In the genomic region with DNA sequence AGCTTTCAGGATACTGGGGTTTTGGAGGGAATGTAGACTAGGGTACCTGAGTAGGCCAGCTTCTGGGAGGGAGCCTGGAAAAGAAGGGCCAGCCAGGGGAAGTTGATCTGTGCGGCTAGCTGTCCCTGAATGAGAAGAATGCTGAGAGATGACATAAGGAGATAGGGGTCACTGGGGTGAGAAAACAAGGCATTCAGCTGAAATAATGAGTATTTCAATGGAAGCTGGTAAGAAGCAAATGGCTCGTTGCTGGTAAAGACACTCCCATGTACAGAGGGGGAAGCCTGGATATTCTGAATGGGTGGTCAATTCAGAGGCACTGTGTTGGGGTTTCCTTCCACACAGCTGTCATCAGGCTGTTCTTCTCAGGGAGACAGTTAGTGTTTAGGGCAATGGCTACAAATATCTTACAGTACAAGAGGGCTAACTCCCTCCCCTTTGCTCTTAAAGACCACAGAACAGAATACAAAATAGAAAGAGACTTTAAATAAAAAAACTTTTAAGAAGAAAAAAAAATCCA, we compare ENCODE assay signal across 28 mouse cellular contexts. TPM values are rescaled to one million over a fixed set of nuclear protein-coding genes. Genes with fewer than 3 reads are reported as not detected.
DNase-seq lines count a peak whose midpoint lies in the region; ATAC-seq and TF ChIP-seq lines count a peak whose summit lies in the region.
"Had no signal": no experiment of that assay in that cellular context is flagged by ENCODE, and none has a peak within 500 bp of the region (broad histone marks: within the 10 kb centered on the region; RNA-seq: fewer than 3 reads in every experiment).

No protein-coding gene starts in this region.

- no peak for ATAC-seq in intestine, embryonic 14.5 days (replicated peaks; ENCODE audit: low FRiP score, low TSS enrichment, low read depth)
- no peak for ATAC-seq in intestine, embryonic 15.5 days
- no peak for ATAC-seq in stomach, embryonic 14.5 days (ENCODE audit: insufficient number of reproducible peaks, insufficient read depth, low FRiP score, low read depth)
- no peak for ATAC-seq in stomach, postnatal 0 days (ENCODE audit: low FRiP score, low TSS enrichment)
- ATAC-seq in embryonic facial prominence, embryonic 15.5 days (ENCODE audit: insufficient number of reproducible peaks, low FRiP score, low TSS enrichment, low read depth): no peak
- ATAC-seq: forebrain, embryonic 16.5 days; inflammation-experienced regulatory T-cells, adult 6 months; liver, embryonic 12.5 days had no signal

- no peak overlapping the region for H3K4me3 ChIP-seq in intestine, embryonic 14.5 days (ENCODE audit: low read depth, low read length)
- H3K4me3 ChIP-seq in intestine, embryonic 15.5 days (replicated peaks): no peak overlapping the region
- no peak overlapping the region for H3K4me3 ChIP-seq in stomach, embryonic 14.5 days (ENCODE audit: low read depth, low read length)
- no peak overlapping the region for H3K4me3 ChIP-seq in stomach, postnatal 0 days (ENCODE audit: low read depth, low read length)
- H3K4me3 ChIP-seq in embryonic facial prominence, embryonic 15.5 days (replicated peaks): no peak overlapping the region
- H3K4me3 ChIP-seq: erythroblast, embryonic 14.5 days; heart, embryonic 12.5 days; hindbrain, embryonic 12.5 days; limb, embryonic 12.5 days; liver, embryonic 12.5 days; midbrain, embryonic 12.5 days had no signal

- no peak for DNase-seq in intestine, embryonic 14.5 days (ENCODE audit: low spot score)
- DNase-seq in stomach, postnatal 0 days (ENCODE audit: low spot score): no peak
- no peak for DNase-seq in cerebellum, postnatal 25 days
- DNase-seq in thymus, postnatal 36 days: no peak
- DNase-seq: adrenal gland, adult 2 months; cerebellum, adult 11 months; cerebellum, adult 9-11 months; gastrocnemius, postnatal 14 days; heart, adult 11 months; heart, postnatal 10 days; kidney, adult 8-10 months; kidney, postnatal 25 days; layer of hippocampus, postnatal 36 days; lung, adult 2 months; right cerebral cortex, postnatal 14 days; spleen, adult 18-20 months; thymus, adult 18-20 months had no signal

- no peaks in the 10 kb centered on the region; the same call in 1 of the 2 replicates for H3K4me1 ChIP-seq in intestine, embryonic 14.5 days (replicated peaks; ENCODE audit: control insufficient read depth, insufficient read depth, low read length)
- H3K4me1 ChIP-seq in intestine, embryonic 15.5 days (replicated peaks): no peaks in the 10 kb centered on the region
- peaks cover 3% of the 10 kb centered on the region; the same call in 1 of the 2 replicates for H3K4me1 ChIP-seq in stomach, embryonic 14.5 days (ENCODE audit: control insufficient read depth, insufficient read depth, low read length)
- H3K4me1 ChIP-seq in stomach, postnatal 0 days (replicated peaks; ENCODE audit: control insufficient read depth, insufficient read depth): no peaks in the 10 kb centered on the region
- H3K4me1 ChIP-seq in embryonic facial prominence, embryonic 15.5 days: peaks cover 9% of the 10 kb centered on the region
- H3K4me1 ChIP-seq: hindbrain, embryonic 12.5 days; limb, embryonic 12.5 days; liver, embryonic 12.5 days; midbrain, embryonic 12.5 days had no signal

- 32% methylated on average over 2 of the region's 2 CpGs for WGBS in intestine, embryonic 14.5 days
- WGBS in intestine, embryonic 15.5 days: 26% methylated on average over 2 of the region's 2 CpGs
- WGBS in stomach, embryonic 14.5 days: 23% methylated on average over 2 of the region's 2 CpGs
- 43% methylated on average over 2 of the region's 2 CpGs for WGBS in stomach, postnatal 0 days
- 17% methylated on average over 2 of the region's 2 CpGs for WGBS in embryonic facial prominence, embryonic 15.5 days

- no peak for TF ChIP-seq CTCF in stomach, postnatal 0 days (IDR thresholded peaks at IDR 0.05; ENCODE audit: low read depth)

- H3K9ac ChIP-seq in intestine, embryonic 14.5 days (ENCODE audit: low read length): no peak overlapping the region
- H3K9ac ChIP-seq in intestine, embryonic 15.5 days: no peak overlapping the region
- H3K9ac ChIP-seq in stomach, embryonic 14.5 days (replicated peaks; ENCODE audit: low read depth, low read length): no peak overlapping the region
- H3K9ac ChIP-seq in stomach, postnatal 0 days (ENCODE audit: low read length): no peak overlapping the region
- no peak overlapping the region for H3K9ac ChIP-seq in embryonic facial prominence, embryonic 15.5 days
- H3K9ac ChIP-seq: heart, embryonic 12.5 days; hindbrain, embryonic 12.5 days; limb, embryonic 12.5 days; liver, embryonic 12.5 days; midbrain, embryonic 12.5 days had no signal

- no peak overlapping the region for H3K4me2 ChIP-seq in intestine, embryonic 14.5 days (ENCODE audit: low read length)
- no peak overlapping the region for H3K4me2 ChIP-seq in intestine, embryonic 15.5 days (replicated peaks)
- no peak overlapping the region for H3K4me2 ChIP-seq in stomach, embryonic 14.5 days (replicated peaks; ENCODE audit: low read depth, low read length)
- no peak overlapping the region for H3K4me2 ChIP-seq in stomach, postnatal 0 days (replicated peaks; ENCODE audit: low read depth)
- no peak overlapping the region for H3K4me2 ChIP-seq in embryonic facial prominence, embryonic 15.5 days (replicated peaks)
- H3K4me2 ChIP-seq: heart, embryonic 12.5 days; hindbrain, embryonic 12.5 days; limb, embryonic 12.5 days; liver, embryonic 12.5 days; midbrain, embryonic 12.5 days had no signal

- H3K27ac ChIP-seq in intestine, embryonic 14.5 days (ENCODE audit: low read depth): peak overlapping the region; percentile 24; the same call in 1 of the 2 replicates
- no peak overlapping the region for H3K27ac ChIP-seq in intestine, embryonic 15.5 days
- H3K27ac ChIP-seq in stomach, embryonic 14.5 days (ENCODE audit: low read length): peak overlapping the region; percentile 78; the same call in 1 of the 2 replicates
- H3K27ac ChIP-seq in stomach, postnatal 0 days (replicated peaks): no peak overlapping the region
- H3K27ac ChIP-seq in embryonic facial prominence, embryonic 15.5 days (replicated peaks): peak overlapping the region; percentile 55; the same call in 1 of the 2 replicates
- H3K27ac ChIP-seq: hindbrain, embryonic 12.5 days; limb, embryonic 12.5 days; liver, embryonic 12.5 days; midbrain, embryonic 12.5 days had no signal

- TF ChIP-seq EP300 in stomach, postnatal 0 days (optimal IDR thresholded peaks at IDR 0.05): no peak

- no peaks in the 10 kb centered on the region for H3K36me3 ChIP-seq in intestine, embryonic 14.5 days (ENCODE audit: control insufficient read depth, insufficient read depth, low read length)
- no peaks in the 10 kb centered on the region for H3K36me3 ChIP-seq in intestine, embryonic 15.5 days
- no peaks in the 10 kb centered on the region for H3K36me3 ChIP-seq in stomach, embryonic 14.5 days (ENCODE audit: control insufficient read depth, insufficient read depth, low read length)
- no peaks in the 10 kb centered on the region for H3K36me3 ChIP-seq in stomach, postnatal 0 days (ENCODE audit: control insufficient read depth, insufficient read depth, low read length)
- H3K36me3 ChIP-seq in embryonic facial prominence, embryonic 15.5 days: no peaks in the 10 kb centered on the region
- H3K36me3 ChIP-seq: heart, embryonic 12.5 days; hindbrain, embryonic 12.5 days; limb, embryonic 12.5 days; liver, embryonic 12.5 days; midbrain, embryonic 12.5 days had no signal

- no peaks in the 10 kb centered on the region for H3K9me3 ChIP-seq in intestine, embryonic 14.5 days (ENCODE audit: control insufficient read depth, low read length)
- no peaks in the 10 kb centered on the region for H3K9me3 ChIP-seq in intestine, embryonic 15.5 days
- no peaks in the 10 kb centered on the region for H3K9me3 ChIP-seq in stomach, embryonic 14.5 days (ENCODE audit: control insufficient read depth, low read depth, low read length)
- no peaks in the 10 kb centered on the region for H3K9me3 ChIP-seq in stomach, postnatal 0 days (ENCODE audit: control insufficient read depth, low read length)
- H3K9me3 ChIP-seq in embryonic facial prominence, embryonic 15.5 days (replicated peaks): no peaks in the 10 kb centered on the region
- H3K9me3 ChIP-seq: hindbrain, embryonic 12.5 days; liver, embryonic 12.5 days; midbrain, embryonic 12.5 days had no signal

- no peaks in the 10 kb centered on the region for H3K27me3 ChIP-seq in intestine, embryonic 14.5 days (replicated peaks; ENCODE audit: control insufficient read depth, insufficient read depth, low read length)
- H3K27me3 ChIP-seq in intestine, embryonic 15.5 days (replicated peaks): no peaks in the 10 kb centered on the region
- H3K27me3 ChIP-seq in stomach, embryonic 14.5 days (ENCODE audit: control insufficient read depth, insufficient read depth, low read length): no peaks in the 10 kb centered on the region
- H3K27me3 ChIP-seq in stomach, postnatal 0 days (ENCODE audit: control insufficient read depth, insufficient read depth, low read length): no peaks in the 10 kb centered on the region
- H3K27me3 ChIP-seq in embryonic facial prominence, embryonic 15.5 days: no peaks in the 10 kb centered on the region
- H3K27me3 ChIP-seq: heart, embryonic 12.5 days; hindbrain, embryonic 12.5 days; limb, embryonic 12.5 days; liver, embryonic 12.5 days; midbrain, embryonic 12.5 days had no signal

RNA-seq across cellular contexts. Expression of a gene that starts 26.7 kb away (rescaled TPM):
- polyA plus RNA-seq in intestine, embryonic 14.5 days (2014; fragmentation: Nextera tagmentation; extraction: Ambion mirVana): 6.9 and 7.2 TPM in 2 replicates
- polyA plus RNA-seq in intestine, embryonic 15.5 days (2015; fragmentation: Nextera tagmentation; extraction: Ambion mirVana): 6.0 and 6.3 TPM in 2 replicates
- 10.9 and 12.7 TPM in 2 replicates for polyA plus RNA-seq in stomach, embryonic 14.5 days (2014; fragmentation: Nextera tagmentation; extraction: Ambion mirVana)
- 7.4 and 9.6 TPM in 2 replicates for polyA plus RNA-seq in stomach, postnatal 0 days (2015; fragmentation: Nextera tagmentation; extraction: Ambion mirVana)
- 7.6 and 10.6 TPM in 2 replicates for polyA plus RNA-seq in embryonic facial prominence, embryonic 15.5 days (2015; fragmentation: Nextera tagmentation; extraction: Ambion mirVana)
- polyA plus RNA-seq: erythroblast, embryonic 14.5 days had no signal

RNA-seq across cellular contexts. Expression of a gene that starts 27.3 kb away (rescaled TPM):
- 57.8 and 58.1 TPM in 2 replicates for polyA plus RNA-seq in intestine, embryonic 14.5 days (2014; fragmentation: Nextera tagmentation; extraction: Ambion mirVana)
- polyA plus RNA-seq in intestine, embryonic 15.5 days (2015; fragmentation: Nextera tagmentation; extraction: Ambion mirVana): 36.9 and 41.3 TPM in 2 replicates
- polyA plus RNA-seq in stomach, embryonic 14.5 days (2014; fragmentation: Nextera tagmentation; extraction: Ambion mirVana): 76.8 and 78.7 TPM in 2 replicates
- polyA plus RNA-seq in stomach, postnatal 0 days (2015; fragmentation: Nextera tagmentation; extraction: Ambion mirVana): 30.2 and 31.2 TPM in 2 replicates
- polyA plus RNA-seq in embryonic facial prominence, embryonic 15.5 days (2015; fragmentation: Nextera tagmentation; extraction: Ambion mirVana): 47.4 and 53.3 TPM in 2 replicates

Comparison
In these comparisons a context has a peak if more than half of its experiments do, and no peak if none do; other contexts are left out.
1. H3K27ac ChIP-seq: peak in intestine, embryonic 14.5 days (single experiment), stomach, embryonic 14.5 days (single experiment) and embryonic facial prominence, embryonic 15.5 days (single experiment); none in intestine, embryonic 15.5 days (single experiment) and stomach, postnatal 0 days (single experiment).